Mouse (Mus musculus) forebrain, embryonic 13.5 days (tissue): Measurements from ENCODE around the gene Rasgrf2. TPM values are rescaled to one million over a fixed set of nuclear protein-coding genes. Genes with fewer than 3 reads are reported as not detected.
"Not testable (repeated sequence)": the region's sequence is repeated elsewhere in the genome, so short reads cannot be mapped to it uniquely, and the experiment has no call there.

Experiments
- ATAC-seq: fragments of 200-750 bp; cut with Nextera tagmentation; 2 replicates; pipeline ENCODE4 v1.8.0; 2017
- H3K27ac ChIP-seq: fragments of 300-500 bp; sonication (generic); 2 replicates; pipeline ENCODE4 v1.5.1; 2015; ENCODE audit warnings: inconsistent platforms, mild to moderate bottlenecking, moderate library complexity
- H3K27me3 ChIP-seq: fragments of 300-500 bp; sonication (generic); 2 replicates; pipeline ENCODE4 v1.6.1; 2015; ENCODE audit warnings: mild to moderate bottlenecking, inconsistent platforms
- H3K36me3 ChIP-seq: fragments of 300-500 bp; sonication (generic); 2 replicates; pipeline ENCODE4 v1.6.1; 2015; ENCODE audit warnings: mild to moderate bottlenecking, inconsistent platforms; ENCODE audit not compliant: poor library complexity, severe bottlenecking
- H3K4me1 ChIP-seq: fragments of 300-500 bp; sonication (generic); 2 replicates; pipeline ENCODE4 v1.6.1; 2015; ENCODE audit warnings: inconsistent platforms
- H3K4me2 ChIP-seq: fragments of 300-500 bp; sonication (generic); 2 replicates; pipeline ENCODE4 v1.6.1; 2015; ENCODE audit warnings: inconsistent platforms, mild to moderate bottlenecking, moderate library complexity
- H3K4me3 ChIP-seq: fragments of 300-500 bp; sonication (generic); 2 replicates; pipeline ENCODE4 v1.5.1; 2015; ENCODE audit warnings: mild to moderate bottlenecking, inconsistent platforms
- H3K9ac ChIP-seq: fragments of 300-500 bp; sonication (generic); 2 replicates; pipeline ENCODE4 v1.6.1; 2015; ENCODE audit warnings: mild to moderate bottlenecking, inconsistent platforms
- H3K9me3 ChIP-seq: fragments of 300-500 bp; sonication (generic); replicated peaks from 2 replicates; pipeline ENCODE4 v1.6.1; 2016; ENCODE audit warnings: inconsistent platforms
- WGBS: fragments of 180-500 bp; shearing (Covaris S2); methylation state at CpG from one replicate; pipeline ENCODE4 v1.1.7; 2015; 5-methylcytosine and 5-hydroxymethylcytosine counted together
- polyA plus RNA-seq: library from polyadenylated mRNA; unstranded; fragments of >200 nt; fragmentation: Nextera tagmentation; extraction: Ambion mirVana; gene quantifications from 2 replicates; pipeline ENCODE4 v1.2.1, GENCODE M21; 2015

Gene Rasgrf2
- polyA plus RNA-seq: 0.57 and 0.97 TPM in 2 replicates

DNA sequence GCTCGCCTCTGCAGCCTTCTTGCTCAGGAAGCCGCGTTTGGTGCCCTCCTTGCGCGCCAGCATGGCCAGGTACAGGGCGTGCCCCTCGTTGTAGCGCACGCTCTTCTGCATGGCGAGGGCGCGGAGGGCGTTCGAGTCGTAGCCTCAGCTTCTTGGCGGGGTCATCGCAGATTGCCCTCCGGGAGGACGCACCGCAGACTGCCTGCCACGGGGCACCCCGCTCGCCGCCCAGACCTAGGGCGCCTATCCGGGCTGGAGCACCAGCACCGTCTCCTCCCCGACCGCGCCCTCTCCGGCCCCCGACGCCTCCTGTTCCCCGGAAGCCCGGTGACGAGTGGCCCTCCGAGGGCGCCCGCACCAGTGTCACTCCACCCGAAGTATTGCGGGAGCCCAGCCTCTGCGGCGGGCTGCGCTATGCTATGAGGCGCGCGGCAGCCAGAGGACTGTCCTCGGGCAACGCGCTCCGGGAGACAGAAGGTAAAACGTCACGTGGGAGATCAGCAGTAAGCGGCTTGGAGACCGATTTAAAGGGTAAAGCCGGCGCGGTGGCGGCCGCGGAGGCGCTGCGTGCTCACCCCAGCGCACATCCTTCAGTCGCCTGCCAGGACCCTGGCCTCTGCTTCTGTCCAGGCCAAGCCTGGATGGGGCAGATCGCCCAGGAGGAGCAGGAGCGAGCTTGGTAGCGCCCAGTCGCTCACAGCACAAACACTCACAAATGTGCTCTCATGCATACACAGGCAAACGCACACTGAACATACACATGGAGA lies at the start of gene Rasgrf2:
Gene Rasgrf2 (minus strand): TSS at position 273 of the 767 bp plus-strand sequence.
- H3K27me3 ChIP-seq: peaks cover 25% of the 10 kb centered on the region
- peaks cover 13% of the 10 kb centered on the region for H3K4me1 ChIP-seq
- peak within 1 kb of the TSS; percentile 55 for H3K4me3 ChIP-seq
- H3K9me3 ChIP-seq: no peaks in the 10 kb centered on the region
- H3K27ac ChIP-seq: no peak within 1 kb of the TSS
- H3K4me2 ChIP-seq: peak within 1 kb of the TSS; percentile 95
- peak; percentile 96 for ATAC-seq
- 1% methylated on average over 67 of the region's 70 CpGs for WGBS
- peak within 1 kb of the TSS; percentile 58 for H3K9ac ChIP-seq
- no peaks in the 10 kb centered on the region for H3K36me3 ChIP-seq

DNA sequence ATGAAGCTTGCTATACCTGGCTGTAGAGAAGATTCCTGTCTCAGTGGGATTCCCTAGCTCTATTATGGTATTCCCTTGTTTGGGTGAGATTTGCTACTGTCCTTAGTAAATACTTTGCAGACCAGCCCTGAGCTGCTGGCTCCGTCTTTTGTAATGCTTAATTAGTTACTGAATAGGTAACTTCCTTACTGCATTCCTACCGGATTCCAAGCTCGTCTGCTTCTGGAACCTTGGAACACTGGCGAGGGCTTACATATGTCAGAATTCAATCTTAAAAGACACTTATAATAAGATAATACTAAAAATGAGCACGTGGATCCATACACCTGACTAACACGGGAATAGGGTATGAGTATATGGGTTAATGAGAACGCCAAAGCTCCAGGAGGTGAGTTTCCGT lies 41.2 kb upstream of the Rasgrf2 start:
- H3K27ac ChIP-seq, H3K27me3 ChIP-seq, H3K9ac ChIP-seq, H3K4me2 ChIP-seq, ATAC-seq, H3K36me3 ChIP-seq, H3K9me3 ChIP-seq, H3K4me3 ChIP-seq, H3K4me1 ChIP-seq: not testable (repeated sequence)
- WGBS: 78% methylated on average over 8 of the region's 8 CpGs

DNA sequence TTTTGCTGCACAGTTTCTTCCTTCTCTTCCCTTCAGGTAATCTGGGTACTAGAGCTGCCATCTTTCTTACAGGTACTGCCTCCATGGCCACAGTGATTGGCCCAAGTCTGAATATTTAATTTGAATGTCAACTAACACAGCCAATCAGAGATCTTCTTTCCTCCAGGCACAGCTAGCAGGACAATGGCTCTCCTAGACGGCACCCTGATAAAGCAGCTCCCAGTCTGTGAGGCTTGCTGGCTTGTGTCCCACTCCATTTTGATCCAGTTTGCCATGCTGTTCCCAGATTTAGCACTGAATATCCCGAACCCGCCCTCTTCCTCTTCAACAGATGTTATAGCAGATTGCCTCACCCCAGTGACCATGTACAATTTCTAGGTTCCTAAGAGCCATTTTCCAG lies 19.1 kb upstream of the Rasgrf2 start:
- Histone ChIP-seq H3K27me3 (no peaks in the 10 kb centered on the region), H3K36me3 (no peaks in the 10 kb centered on the region), H3K4me3 (no peak overlapping the region), H3K27ac (no peak overlapping the region), H3K4me2 (no peak overlapping the region), H3K4me1 (no peaks in the 10 kb centered on the region), H3K9me3 (peaks cover 10% of the 10 kb centered on the region), H3K9ac (no peak overlapping the region)
- WGBS: 77% methylated on average over 3 of the region's 3 CpGs
- no peak for ATAC-seq

DNA sequence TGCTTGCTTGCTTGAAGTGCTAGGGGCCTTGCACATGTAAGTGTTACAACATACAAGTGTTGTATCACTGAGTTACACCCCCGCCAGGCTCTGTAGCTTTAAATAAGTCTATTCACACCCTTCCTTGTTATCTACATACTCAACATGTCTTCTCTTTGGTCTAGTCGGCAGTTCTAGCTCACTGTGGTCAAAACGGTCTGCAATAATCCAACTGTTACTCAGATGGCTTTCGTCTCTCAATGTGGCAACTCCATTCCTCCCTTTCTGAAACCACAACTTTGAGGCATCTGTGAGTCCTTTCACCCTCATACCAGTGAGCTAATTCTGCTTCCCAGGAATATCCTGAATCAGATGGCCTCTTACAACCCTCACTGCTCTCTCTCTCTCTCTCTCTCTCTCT lies 17.4 kb upstream of the Rasgrf2 start:
- H3K9ac ChIP-seq: no peak overlapping the region
- 88% methylated on average over 4 of the region's 4 CpGs for WGBS
- no peak overlapping the region for H3K27ac ChIP-seq

DNA sequence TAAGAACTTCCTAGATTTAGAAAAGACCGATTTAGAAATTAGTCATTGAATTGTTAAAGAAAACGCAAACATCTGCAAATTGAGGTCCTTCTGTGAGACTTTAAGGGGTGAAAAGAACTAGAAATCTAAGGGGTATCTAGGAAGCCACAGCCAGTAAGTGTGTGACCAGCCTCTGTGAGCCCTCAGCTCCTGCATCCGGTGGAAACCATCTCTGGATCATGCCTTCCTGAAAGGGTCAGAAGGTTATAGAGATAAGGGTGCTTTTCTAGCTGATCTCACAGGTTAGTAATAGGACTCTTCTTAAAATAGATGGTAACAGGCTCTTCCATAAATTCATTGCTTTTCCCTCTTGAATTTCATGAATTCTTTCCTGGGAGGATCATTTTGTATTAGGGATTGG lies 3.3 kb upstream of the Rasgrf2 start:
- no peak overlapping the region for H3K4me2 ChIP-seq
- no peak overlapping the region for H3K27ac ChIP-seq
- no peak overlapping the region for H3K4me3 ChIP-seq
- ATAC-seq: no peak
- 92% methylated on average over 3 of the region's 3 CpGs for WGBS
- no peak overlapping the region for H3K9ac ChIP-seq
- peaks cover 13% of the 10 kb centered on the region for H3K4me1 ChIP-seq
- peaks cover 25% of the 10 kb centered on the region for H3K27me3 ChIP-seq
- no peaks in the 10 kb centered on the region for H3K36me3 ChIP-seq
- no peaks in the 10 kb centered on the region for H3K9me3 ChIP-seq

More for the DNA sequence above, 17.4 kb upstream of the Rasgrf2 start:
- Histone ChIP-seq H3K9me3 (peaks cover 22% of the 10 kb centered on the region), H3K4me1 (no peaks in the 10 kb centered on the region), H3K4me2 (no peak overlapping the region), H3K27me3 (no peaks in the 10 kb centered on the region), H3K36me3 (no peaks in the 10 kb centered on the region), H3K4me3 (no peak overlapping the region)
- no peak for ATAC-seq

DNA sequence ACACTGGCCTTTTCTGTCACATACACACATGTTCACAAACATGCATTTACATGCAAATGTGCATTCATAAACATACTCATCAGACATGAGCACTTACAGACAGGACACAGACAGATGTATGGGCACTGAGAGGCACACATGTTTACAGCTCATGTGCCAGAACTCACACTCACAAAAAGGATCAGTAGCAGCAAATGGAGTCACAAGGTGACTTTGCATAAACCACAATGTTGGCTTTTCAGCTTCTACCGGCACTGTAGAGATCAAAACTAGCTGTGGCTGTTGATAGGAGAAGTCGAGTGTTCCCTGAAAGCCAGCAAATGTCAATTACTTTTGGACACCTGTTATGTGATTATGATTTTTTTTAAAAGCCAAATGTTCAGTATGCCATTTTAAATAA lies 1.1 kb upstream of the Rasgrf2 start:
- H3K27ac ChIP-seq: no peak overlapping the region
- no peak for ATAC-seq
- no peak overlapping the region for H3K4me2 ChIP-seq
- H3K27me3 ChIP-seq: peaks cover 25% of the 10 kb centered on the region
- no peaks in the 10 kb centered on the region for H3K9me3 ChIP-seq
- WGBS: 66% methylated on average over 2 of the region's 2 CpGs
- H3K9ac ChIP-seq: no peak overlapping the region
- peaks cover 13% of the 10 kb centered on the region for H3K4me1 ChIP-seq
- H3K36me3 ChIP-seq: no peaks in the 10 kb centered on the region
- no peak overlapping the region for H3K4me3 ChIP-seq

DNA sequence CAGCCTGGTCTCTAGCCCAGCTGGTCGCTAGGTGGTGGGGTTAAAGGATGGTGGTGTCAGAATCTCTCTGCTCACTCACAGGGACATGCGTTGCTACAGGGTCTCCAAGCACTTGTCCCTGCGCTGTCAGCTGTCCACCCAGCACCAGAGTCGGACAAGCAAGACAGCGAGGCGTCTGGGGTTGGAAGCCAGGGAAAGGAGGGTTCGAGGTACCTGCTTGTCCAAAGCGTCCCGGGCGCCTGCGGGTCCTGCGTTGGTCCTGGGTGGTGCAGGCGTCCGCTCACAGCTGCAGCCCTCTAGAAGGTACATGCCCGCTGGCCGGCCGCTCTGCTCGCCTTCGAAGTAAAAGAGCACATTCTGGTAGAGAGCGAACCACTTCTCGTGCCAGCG lies 467 bp downstream of the Rasgrf2 start:
- no peak overlapping the region for H3K27ac ChIP-seq
- ATAC-seq: peak; percentile 45
- H3K4me1 ChIP-seq: peaks cover 13% of the 10 kb centered on the region
- H3K9me3 ChIP-seq: no peaks in the 10 kb centered on the region
- peak overlapping the region; percentile 55 for H3K4me3 ChIP-seq
- H3K36me3 ChIP-seq: no peaks in the 10 kb centered on the region
- 12% methylated on average over 22 of the region's 22 CpGs for WGBS
- H3K9ac ChIP-seq: peak overlapping the region; percentile 58
- H3K27me3 ChIP-seq: peaks cover 25% of the 10 kb centered on the region
- peak overlapping the region; percentile 95 for H3K4me2 ChIP-seq

DNA sequence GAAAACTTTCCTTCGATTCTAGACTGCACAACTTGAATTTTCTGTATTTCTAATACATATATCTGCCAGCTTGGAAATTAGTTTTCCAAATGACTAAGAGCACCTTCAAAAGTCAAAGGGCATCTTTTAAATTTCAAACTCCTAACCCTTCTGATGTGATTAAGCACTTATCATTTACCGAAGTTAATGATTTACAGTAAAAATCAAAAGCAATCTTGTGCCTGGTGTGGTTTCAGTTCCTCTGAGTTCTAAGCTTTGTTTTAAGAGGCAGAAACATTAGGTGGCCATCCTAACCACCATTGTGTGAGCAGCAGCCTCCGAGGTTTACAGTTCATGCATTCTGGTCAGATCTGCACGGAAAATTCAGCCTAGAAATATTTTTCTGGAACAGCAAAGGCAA lies 1.6 kb downstream of the Rasgrf2 start:
- Histone ChIP-seq H3K4me3 (no peak overlapping the region), H3K36me3 (no peaks in the 10 kb centered on the region), H3K9me3 (no peaks in the 10 kb centered on the region), H3K4me2 (no peak overlapping the region), H3K27me3 (peaks cover 25% of the 10 kb centered on the region), H3K4me1 (peaks cover 13% of the 10 kb centered on the region), H3K9ac (no peak overlapping the region), H3K27ac (no peak overlapping the region)
- no peak for ATAC-seq
- WGBS: 84% methylated on average over 4 of the region's 4 CpGs

DNA sequence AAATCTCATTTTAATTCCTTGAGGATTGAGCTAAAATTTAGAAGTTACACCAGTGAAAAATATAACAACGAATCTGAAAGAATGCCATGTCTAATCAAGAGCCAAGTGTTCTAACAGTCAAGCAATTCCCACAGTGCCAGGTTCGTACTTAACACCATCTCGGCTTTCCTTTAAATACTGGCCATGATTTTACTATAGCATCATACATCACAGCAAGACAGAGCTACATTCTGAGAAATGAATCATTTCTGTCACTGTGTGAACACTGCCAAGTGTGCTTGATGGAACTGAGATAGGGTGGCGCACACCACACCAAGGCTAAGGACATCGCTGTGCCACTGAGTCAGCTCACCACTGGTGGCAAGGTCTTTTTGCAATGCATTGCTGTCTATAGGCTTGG lies 5.6 kb downstream of the Rasgrf2 start:
- WGBS: 93% methylated on average over 5 of the region's 5 CpGs
- no peak for ATAC-seq
- no peaks in the 10 kb centered on the region for H3K9me3 ChIP-seq

DNA sequence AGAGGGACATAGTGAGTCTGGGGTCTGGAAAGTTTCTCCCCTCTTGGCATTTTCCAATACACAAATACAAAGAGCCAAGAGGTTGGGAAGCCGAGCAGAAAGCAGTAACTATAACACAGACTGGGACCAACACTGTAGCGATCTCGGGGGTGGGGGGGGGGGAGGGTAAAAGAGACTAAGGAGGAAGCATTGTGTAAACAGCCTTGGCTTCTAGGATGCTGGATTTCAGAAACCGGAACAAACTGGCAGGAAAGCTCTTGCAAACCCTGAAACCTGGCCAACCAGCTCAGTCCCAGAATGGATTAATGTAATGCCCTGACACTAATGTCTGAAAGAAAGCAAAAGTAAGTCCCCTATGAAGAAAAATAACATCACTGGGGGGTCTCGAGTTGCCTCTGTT lies 11.8 kb downstream of the Rasgrf2 start:
- 76% methylated on average over 5 of the region's 5 CpGs for WGBS
- Histone ChIP-seq H3K27me3 (no peaks in the 10 kb centered on the region), H3K4me3 (no peak overlapping the region), H3K9ac (no peak overlapping the region), H3K27ac (no peak overlapping the region), H3K4me2 (no peak overlapping the region), H3K4me1 (no peaks in the 10 kb centered on the region), H3K36me3 (no peaks in the 10 kb centered on the region), H3K9me3 (no peaks in the 10 kb centered on the region)
- no peak for ATAC-seq

More for the DNA sequence above, 5.6 kb downstream of the Rasgrf2 start:
- Histone ChIP-seq H3K4me3 (no peak overlapping the region), H3K27ac (no peak overlapping the region), H3K4me1 (peaks cover under 1% of the 10 kb centered on the region; the same call in 1 of the 2 replicates), H3K4me2 (no peak overlapping the region), H3K9ac (no peak overlapping the region), H3K36me3 (no peaks in the 10 kb centered on the region), H3K27me3 (peaks cover 7% of the 10 kb centered on the region)

DNA sequence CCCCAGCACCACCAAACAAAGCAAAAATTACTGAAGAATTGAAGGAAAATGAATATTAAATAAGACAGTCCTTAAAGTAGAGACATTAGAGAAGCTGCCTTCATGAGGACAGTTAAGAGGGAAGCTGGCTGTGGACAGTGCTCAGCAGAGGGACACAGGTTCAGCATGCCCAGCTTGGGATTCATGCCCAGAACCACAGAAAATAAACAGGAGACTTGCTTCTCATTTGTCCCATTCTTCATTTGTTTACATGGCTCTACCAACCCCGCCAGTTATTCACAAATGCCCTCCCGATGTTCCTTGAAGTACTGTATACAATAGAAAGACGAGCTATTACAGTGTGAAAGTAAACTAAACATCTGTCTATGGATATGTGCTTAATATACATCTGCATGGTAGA lies 17.4 kb downstream of the Rasgrf2 start:
- H3K4me3 ChIP-seq: no peak overlapping the region
- WGBS: 75% methylated on average over 3 of the region's 3 CpGs
- no peak for ATAC-seq
- H3K4me2 ChIP-seq: no peak overlapping the region
- H3K9ac ChIP-seq: no peak overlapping the region
- H3K36me3 ChIP-seq: no peaks in the 10 kb centered on the region
- no peaks in the 10 kb centered on the region for H3K27me3 ChIP-seq
- H3K27ac ChIP-seq: no peak overlapping the region
- no peaks in the 10 kb centered on the region for H3K9me3 ChIP-seq
- H3K4me1 ChIP-seq: no peaks in the 10 kb centered on the region

DNA sequence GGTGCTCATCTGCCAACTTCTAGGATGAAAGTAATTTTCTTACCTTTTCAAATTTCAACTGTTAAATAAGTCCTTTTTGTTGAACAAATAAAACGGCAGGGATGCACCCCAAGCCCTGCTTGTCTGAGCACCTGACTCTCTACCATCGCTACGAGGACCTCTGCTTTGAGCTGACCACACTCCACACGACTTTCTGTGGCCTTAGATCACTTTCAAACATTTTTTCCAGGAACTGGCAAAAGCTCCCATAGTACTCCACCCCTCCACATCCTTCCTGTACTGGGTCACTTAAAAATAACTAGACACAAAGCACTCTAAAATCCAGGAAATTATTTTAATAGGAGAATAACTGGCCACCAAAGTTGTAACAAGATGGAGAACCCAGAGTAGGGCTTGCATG lies 23.2 kb downstream of the Rasgrf2 start:
- H3K9me3 ChIP-seq: no peaks in the 10 kb centered on the region
- no peak for ATAC-seq
- no peak overlapping the region for H3K4me3 ChIP-seq
- 74% methylated on average over 4 of the region's 4 CpGs for WGBS
- H3K27me3 ChIP-seq: no peaks in the 10 kb centered on the region
- H3K4me1 ChIP-seq: no peaks in the 10 kb centered on the region
- H3K9ac ChIP-seq: no peak overlapping the region
- H3K36me3 ChIP-seq: no peaks in the 10 kb centered on the region
- H3K27ac ChIP-seq: no peak overlapping the region
- H3K4me2 ChIP-seq: no peak overlapping the region

DNA sequence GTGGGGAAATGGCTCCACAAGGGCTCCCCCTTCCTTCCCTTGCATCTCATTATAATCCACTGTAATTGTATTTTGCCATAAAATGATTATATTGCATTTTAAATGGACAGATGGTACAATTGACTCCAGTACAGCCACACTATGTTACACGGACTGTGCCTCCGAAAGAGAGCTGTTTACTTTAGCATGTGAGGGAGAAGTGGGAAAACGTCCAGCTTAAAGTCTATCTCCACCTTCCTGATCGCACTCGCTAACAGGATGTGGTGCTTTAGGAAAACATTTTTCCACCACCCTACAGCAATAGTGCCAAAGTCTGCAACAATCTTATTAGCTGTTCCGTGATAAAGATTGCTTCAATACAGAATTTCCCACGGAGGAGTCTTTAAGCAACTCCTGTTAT lies 27.2 kb downstream of the Rasgrf2 start:
- Histone ChIP-seq H3K4me3 (no peak overlapping the region), H3K36me3 (no peaks in the 10 kb centered on the region), H3K9me3 (no peaks in the 10 kb centered on the region), H3K4me2 (no peak overlapping the region), H3K4me1 (no peaks in the 10 kb centered on the region), H3K27ac (no peak overlapping the region), H3K27me3 (no peaks in the 10 kb centered on the region), H3K9ac (no peak overlapping the region)
- 88% methylated on average over 7 of the region's 7 CpGs for WGBS
- no peak for ATAC-seq
